Mouse (Mus musculus) heart, postnatal 10 days (tissue): ENCODE measurements around the gene Aggf1. TPM values are rescaled to one million over a fixed set of nuclear protein-coding genes. Genes with fewer than 3 reads are reported as not detected.
"Not testable (repeated sequence)": the region's sequence is repeated elsewhere in the genome, so short reads cannot be mapped to it uniquely, and the experiment has no call there.

Experiments used
- DNase-seq, 2 experiments: peaks; one replicate each; pipeline ENCODE4 v3.0.0; 2021
- intact Hi-C: fragments of 180-260 bp; cut with DNase I; formaldehyde crosslinking; loops from one replicate; pipeline ENCODE4 v1.15.1; 2025
- total RNA-seq, 2 experiments: library from RNA; stranded (reverse); gene quantifications; 2 replicates each; pipeline ENCODE4 v1.2.3; 2021

The Aggf1 gene
- total RNA-seq = 10 to 100 TPM; 25.7 to 28.2 TPM

GRCm38 (mm10) chr13:95374701-95375553, at the start of gene Aggf1:
TSS of gene Aggf1 (minus strand) at chr13:95375352.
- intact Hi-C loops = loop anchor here (2.0 kb wide), 1 partner anchor 50 kb away; no protein-coding TSS in a partner anchor
- peak; percentile 94 to 95 for DNase-seq

- DNase-seq = peak in 1 of 2 experiments; percentile 6
These were observed 49.8 kb upstream of the Aggf1 start for GRCm38 (mm10) chr13:95424932-95425331.

GRCm38 (mm10) chr13:95419204-95419749, 44.1 kb upstream of the Aggf1 start:
- no peak for DNase-seq
- intact Hi-C loops = no loop called here

More at GRCm38 (mm10) chr13:95424932-95425331, 49.8 kb upstream of the Aggf1 start:
- intact Hi-C loops = no loop called here

GRCm38 (mm10) chr13:95418575-95419203, 43.5 kb upstream of the Aggf1 start:
- DNase-seq = no peak
- intact Hi-C loops = no loop called here

- intact Hi-C loops = no loop called here
- no peak for DNase-seq
These were observed 37.1 kb upstream of the Aggf1 start for GRCm38 (mm10) chr13:95412257-95412656.

GRCm38 (mm10) chr13:95393242-95393641, 18.1 kb upstream of the Aggf1 start:
- intact Hi-C loops = loop anchor here (5.0 kb wide), 2 partner anchors 274 to 329 kb away; no protein-coding TSS in a partner anchor
- no peak for DNase-seq

GRCm38 (mm10) chr13:95389866-95390865, 15.0 kb upstream of the Aggf1 start:
- intact Hi-C loops = loop anchor here (1.0 to 5.0 kb wide), 3 partner anchors 91 to 332 kb away; no protein-coding TSS in a partner anchor
- DNase-seq = peak; percentile 75 to 87

GRCm38 (mm10) chr13:95388226-95388625, 13.1 kb upstream of the Aggf1 start:
- DNase-seq = no peak
- intact Hi-C loops = no loop called here

GRCm38 (mm10) chr13:95382418-95382817, 7.3 kb upstream of the Aggf1 start:
- intact Hi-C loops = no loop called here
- peak; percentile 15 to 20 for DNase-seq

GRCm38 (mm10) chr13:95378696-95379095, 3.5 kb upstream of the Aggf1 start:
- intact Hi-C loops = no loop called here
- DNase-seq = peak; percentile 46 to 49

- DNase-seq, intact Hi-C loops: not testable (repeated sequence)
These were observed 1.6 kb upstream of the Aggf1 start for GRCm38 (mm10) chr13:95376689-95377289.

GRCm38 (mm10) chr13:95375554-95375914, 382 bp upstream of the Aggf1 start:
- DNase-seq = no peak
- intact Hi-C loops = loop anchor here (2.0 kb wide), 1 partner anchor 51 kb away; no protein-coding TSS in a partner anchor

GRCm38 (mm10) chr13:95366356-95366755, 8.8 kb downstream of the Aggf1 start:
- DNase-seq = no peak
- intact Hi-C loops = no loop called here

- peak; percentile 14 to 19 for DNase-seq
These were observed 11.7 kb downstream of the Aggf1 start for GRCm38 (mm10) chr13:95363440-95363839.

GRCm38 (mm10) chr13:95358223-95358622, 16.9 kb downstream of the Aggf1 start:
- DNase-seq = no peak
- intact Hi-C loops = no loop called here

More at GRCm38 (mm10) chr13:95363440-95363839, 11.7 kb downstream of the Aggf1 start:
- intact Hi-C loops = no loop called here

- no peak for DNase-seq
- intact Hi-C loops = loop anchor here (5.0 kb wide), 1 partner anchor 331 kb away; no protein-coding TSS in a partner anchor
These were observed 26.7 kb downstream of the Aggf1 start for GRCm38 (mm10) chr13:95348476-95348875.

GRCm38 (mm10) chr13:95347018-95347696, 28.0 kb downstream of the Aggf1 start:
- intact Hi-C loops = loop anchor here (2.0 to 5.0 kb wide), 2 partner anchors 22 to 330 kb away; no protein-coding TSS in a partner anchor
- DNase-seq = peak; percentile 71 to 87

GRCm38 (mm10) chr13:95345869-95346268, 29.3 kb downstream of the Aggf1 start:
- DNase-seq = no peak
- intact Hi-C loops = loop anchor here (2.0 to 5.0 kb wide), 2 partner anchors 21 to 329 kb away; no protein-coding TSS in a partner anchor

- intact Hi-C loops = no loop called here
- no peak for DNase-seq
These were observed 31.7 kb downstream of the Aggf1 start for GRCm38 (mm10) chr13:95343470-95343869.
